Mouse (Mus musculus): Measurements from ENCODE around the gene Ube4a. TPM values are rescaled to one million over a fixed set of nuclear protein-coding genes. Genes with fewer than 3 reads are reported as not detected.

Ube4a gene
- 36.6 and 40.7 TPM in 2 replicates for polyA plus RNA-seq (2012; ENCODE audit: insufficient read depth, insufficient read length, missing spikeins)

DNA sequence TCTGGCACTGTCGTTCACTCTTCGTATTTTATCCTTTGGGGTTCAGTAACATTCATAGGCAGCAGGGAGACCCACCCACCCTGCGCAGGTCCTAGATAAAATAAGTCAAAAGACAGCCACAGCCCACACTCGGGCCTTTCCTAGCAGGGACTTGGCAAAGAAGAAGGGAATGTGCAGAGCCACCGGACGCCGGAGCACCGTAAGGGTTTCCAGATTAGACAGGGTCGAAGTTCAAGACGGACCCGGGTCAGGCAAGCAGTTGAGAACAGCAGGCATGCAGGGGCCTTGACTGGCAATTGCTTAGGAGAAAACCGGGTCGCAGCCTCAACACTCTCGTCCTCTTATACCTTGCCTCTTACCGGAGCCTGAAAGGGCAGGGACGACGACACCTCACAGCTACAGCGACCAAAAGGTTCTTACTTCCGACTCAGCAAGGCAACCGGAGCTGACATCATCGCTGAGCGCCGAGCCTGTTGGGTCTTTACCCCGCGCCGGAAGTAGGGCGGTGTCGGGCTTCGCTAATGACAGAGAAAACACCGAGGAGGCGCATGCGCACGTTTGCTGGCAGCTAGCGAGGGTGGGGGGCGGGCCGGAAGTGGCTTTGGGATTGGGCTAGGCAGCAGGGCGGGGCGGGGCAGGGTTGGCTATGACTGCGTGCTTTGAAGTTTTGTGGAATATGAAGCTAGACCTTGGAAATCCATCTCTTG is at the start of gene Ube4a:
TSS of gene Ube4a (minus strand) at position 475 of the 707 bp plus-strand sequence.
- Histone ChIP-seq H3K4me1 (ENCODE audit: control insufficient read depth, insufficient read depth, insufficient read length, low read length) (0 out of 2 replicates have a peak, but pooled peaks cover 2% of the 10 kb centered on the region), H3K4me3 (ENCODE audit: insufficient read depth, low read depth, low read length) (peak within 1 kb of the TSS; percentile 85), H3K27ac (replicated peaks; ENCODE audit: low read depth, low read length) (peak within 1 kb of the TSS; percentile 71)

DNA sequence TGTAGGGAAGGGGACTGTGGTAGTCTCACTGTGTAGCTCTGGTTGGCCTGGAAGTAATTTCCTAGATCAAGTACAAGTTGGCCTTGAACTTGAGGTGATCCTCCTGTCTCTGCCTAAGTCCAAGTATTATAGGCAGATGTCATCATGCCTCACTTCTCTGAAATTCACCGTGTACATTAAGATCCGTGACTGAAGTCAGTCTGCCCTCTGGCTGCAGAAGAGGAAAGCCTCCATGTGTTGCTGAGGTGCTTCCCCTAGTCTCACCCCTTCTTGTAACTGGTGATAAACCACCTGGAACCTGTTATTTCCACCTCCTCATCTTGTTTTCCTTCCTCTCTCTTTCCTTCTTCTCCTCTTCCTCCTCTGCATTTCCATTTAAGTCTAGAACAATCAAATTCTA is 49.5 kb upstream of the Ube4a start:
- Histone ChIP-seq H3K4me3 (ENCODE audit: insufficient read depth, low read depth, low read length) (no peak overlapping the region), H3K4me1 (ENCODE audit: control insufficient read depth, insufficient read depth, insufficient read length, low read length) (no peaks in the 10 kb centered on the region), H3K27ac (replicated peaks; ENCODE audit: low read depth, low read length) (no peak overlapping the region)

DNA sequence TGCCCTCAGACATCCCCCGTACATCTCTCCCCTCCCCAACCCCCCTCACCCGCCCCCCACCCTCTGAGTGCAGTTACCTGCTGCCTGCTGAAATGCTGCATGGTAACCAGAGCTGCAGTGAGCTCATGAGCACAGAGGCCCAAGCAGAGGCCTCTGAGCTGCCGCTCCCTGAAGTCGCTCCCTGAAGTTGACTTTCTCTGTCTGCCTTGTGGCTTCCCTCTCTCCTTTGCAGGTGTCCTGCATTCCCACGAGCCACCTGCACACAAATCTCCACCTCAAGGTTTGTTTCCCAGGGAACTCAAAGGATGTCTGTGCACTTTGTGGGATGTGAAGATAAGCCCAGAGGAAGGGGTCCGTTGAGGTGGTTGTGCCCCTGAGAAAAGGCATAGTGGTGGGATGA is 45.9 kb upstream of the Ube4a start:
- no peak overlapping the region for H3K4me3 ChIP-seq (ENCODE audit: insufficient read depth, low read depth, low read length)
- H3K27ac ChIP-seq (replicated peaks; ENCODE audit: low read depth, low read length): no peak overlapping the region
- H3K4me1 ChIP-seq (ENCODE audit: control insufficient read depth, insufficient read depth, insufficient read length, low read length): no peaks in the 10 kb centered on the region

DNA sequence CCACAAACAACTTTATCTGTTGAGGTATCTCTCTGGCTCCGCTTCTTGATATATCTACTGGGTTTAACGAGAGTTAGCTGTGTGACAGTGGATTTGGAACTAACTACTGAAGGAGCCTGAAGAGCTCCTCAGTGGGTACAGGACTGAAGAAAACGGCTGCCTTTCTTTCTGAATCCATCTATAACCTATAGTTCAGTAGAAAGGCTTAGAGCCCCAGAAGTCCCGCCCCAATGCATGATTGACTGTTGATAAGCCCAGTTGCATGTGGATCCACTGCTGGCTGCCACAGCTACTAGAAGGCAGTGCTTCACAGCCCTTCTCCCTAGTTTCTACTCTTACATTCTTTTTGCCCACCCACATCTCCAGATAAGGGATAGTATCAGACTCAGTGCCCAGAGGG is 45.1 kb upstream of the Ube4a start:
- Histone ChIP-seq H3K4me1 (ENCODE audit: control insufficient read depth, insufficient read depth, insufficient read length, low read length) (no peaks in the 10 kb centered on the region), H3K27ac (replicated peaks; ENCODE audit: low read depth, low read length) (no peak overlapping the region), H3K4me3 (ENCODE audit: insufficient read depth, low read depth, low read length) (no peak overlapping the region)

DNA sequence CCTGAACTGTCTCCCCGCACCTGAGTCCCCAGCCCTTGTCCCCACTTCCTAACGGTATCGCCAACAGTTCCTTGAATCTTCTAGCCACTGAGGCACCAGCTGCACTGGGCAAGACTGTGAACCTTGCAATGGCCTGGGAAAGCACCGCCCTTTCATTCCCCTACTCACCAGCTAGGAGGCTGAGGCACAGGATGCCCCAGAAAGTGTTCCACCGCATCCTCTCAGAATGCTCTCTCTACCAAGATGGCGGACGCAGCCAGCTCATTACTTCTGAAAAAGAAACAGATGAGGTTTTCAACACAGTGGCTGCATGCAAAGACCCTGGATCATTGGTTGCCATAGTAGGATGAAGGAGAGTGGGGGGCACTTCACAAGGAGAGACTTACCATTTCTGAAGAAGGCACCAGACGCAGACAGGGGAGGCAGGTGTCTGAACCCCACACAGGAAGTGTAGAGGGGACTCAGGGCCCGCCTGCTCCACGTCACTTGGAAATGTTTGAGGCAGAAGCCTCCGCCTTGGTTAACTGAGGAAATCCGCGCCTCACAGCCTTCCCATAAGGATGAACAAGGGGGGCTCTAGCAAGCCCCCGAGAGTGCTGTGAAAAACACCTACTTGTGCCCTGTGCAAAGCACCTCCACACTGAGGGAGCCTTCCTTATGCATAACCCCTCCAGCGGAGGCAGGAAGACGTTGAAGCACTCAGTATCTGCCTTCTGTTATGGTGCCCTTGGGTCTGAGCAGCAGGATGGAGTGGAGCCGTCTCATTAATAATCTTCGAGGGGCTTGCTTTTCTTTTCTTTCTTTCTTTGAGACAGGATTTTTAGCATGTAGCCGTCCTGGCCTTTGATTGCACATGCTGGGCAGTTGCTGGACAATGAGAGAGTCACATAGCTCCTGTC is 44.0 kb upstream of the Ube4a start, which contains the start of gene Cd3e:
TSS of gene Cd3e (minus strand) at position 448 of the 899 bp plus-strand sequence.
- no peak within 1 kb of the TSS for H3K4me3 ChIP-seq (ENCODE audit: insufficient read depth, low read depth, low read length)
- no peak within 1 kb of the TSS for H3K27ac ChIP-seq (replicated peaks; ENCODE audit: low read depth, low read length)
- H3K4me1 ChIP-seq (ENCODE audit: control insufficient read depth, insufficient read depth, insufficient read length, low read length): no peaks in the 10 kb centered on the region

DNA sequence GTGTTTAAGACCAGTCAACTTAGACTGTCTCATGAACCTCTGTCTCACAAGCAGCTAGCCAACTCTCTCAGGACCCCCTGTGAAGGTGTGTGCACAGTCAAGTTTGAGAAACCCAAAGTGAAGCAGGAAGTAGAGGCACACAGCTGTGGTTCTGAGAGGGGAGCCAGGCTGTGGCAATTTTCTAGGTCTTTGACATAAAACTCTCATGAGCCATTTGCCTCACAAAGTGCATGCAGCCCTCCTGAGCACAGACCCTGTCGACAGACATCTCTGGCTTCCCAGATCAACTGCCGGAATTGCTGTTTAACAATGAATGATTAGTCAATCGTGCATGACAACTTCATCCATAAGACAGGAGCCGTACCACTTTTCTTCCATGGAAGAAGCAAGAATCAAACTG is 42.9 kb upstream of the Ube4a start:
- Histone ChIP-seq H3K4me3 (ENCODE audit: insufficient read depth, low read depth, low read length) (no peak overlapping the region), H3K27ac (replicated peaks; ENCODE audit: low read depth, low read length) (no peak overlapping the region)

DNA sequence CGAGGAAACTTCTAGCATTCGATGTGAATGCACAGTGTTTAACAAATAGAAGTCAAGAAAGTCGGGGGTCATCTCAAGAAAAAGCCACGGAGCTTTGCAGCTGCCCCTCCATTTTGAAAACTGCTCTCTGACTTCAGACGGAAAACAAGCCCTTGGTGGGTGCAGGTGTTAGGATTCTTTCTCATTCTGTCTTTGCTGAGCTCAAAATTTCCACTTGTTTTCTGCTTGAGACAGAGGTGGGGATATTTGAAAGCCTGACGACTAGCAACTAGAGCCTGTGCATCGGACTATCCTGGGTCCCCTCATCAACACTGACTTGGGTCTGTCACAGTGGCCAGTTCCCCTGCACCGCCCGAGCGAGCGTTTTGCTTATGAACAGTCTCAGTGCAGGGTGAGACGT is 42.0 kb upstream of the Ube4a start:
- H3K27ac ChIP-seq (replicated peaks; ENCODE audit: low read depth, low read length): no peak overlapping the region
- H3K4me3 ChIP-seq (ENCODE audit: insufficient read depth, low read depth, low read length): no peak overlapping the region
- no peaks in the 10 kb centered on the region for H3K4me1 ChIP-seq (ENCODE audit: control insufficient read depth, insufficient read depth, insufficient read length, low read length)

More for the DNA sequence above, 42.9 kb upstream of the Ube4a start:
- no peaks in the 10 kb centered on the region for H3K4me1 ChIP-seq (ENCODE audit: control insufficient read depth, insufficient read depth, insufficient read length, low read length)

DNA sequence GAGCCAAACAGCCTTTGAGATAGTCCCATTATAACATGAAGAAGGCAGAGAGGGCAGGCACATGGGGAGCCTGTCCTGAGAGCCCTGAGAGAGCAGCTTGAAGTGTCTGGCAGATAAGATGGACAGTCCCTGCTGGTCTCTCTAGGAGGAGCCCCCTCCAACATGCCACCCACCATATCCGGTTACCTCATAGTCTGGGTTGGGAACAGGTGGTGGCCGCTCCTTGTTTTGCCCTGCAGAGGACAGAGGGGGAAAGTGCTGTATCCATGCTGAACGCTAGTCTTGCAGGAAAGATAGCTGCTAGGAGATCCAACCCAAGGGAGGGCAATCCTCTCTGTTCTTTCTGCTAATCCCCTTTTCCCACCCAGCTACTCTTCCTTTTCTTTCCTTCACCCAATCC is 34.8 kb upstream of the Ube4a start:
- Histone ChIP-seq H3K4me3 (ENCODE audit: insufficient read depth, low read depth, low read length) (no peak overlapping the region), H3K4me1 (ENCODE audit: control insufficient read depth, insufficient read depth, insufficient read length, low read length) (no peaks in the 10 kb centered on the region), H3K27ac (replicated peaks; ENCODE audit: low read depth, low read length) (no peak overlapping the region)

DNA sequence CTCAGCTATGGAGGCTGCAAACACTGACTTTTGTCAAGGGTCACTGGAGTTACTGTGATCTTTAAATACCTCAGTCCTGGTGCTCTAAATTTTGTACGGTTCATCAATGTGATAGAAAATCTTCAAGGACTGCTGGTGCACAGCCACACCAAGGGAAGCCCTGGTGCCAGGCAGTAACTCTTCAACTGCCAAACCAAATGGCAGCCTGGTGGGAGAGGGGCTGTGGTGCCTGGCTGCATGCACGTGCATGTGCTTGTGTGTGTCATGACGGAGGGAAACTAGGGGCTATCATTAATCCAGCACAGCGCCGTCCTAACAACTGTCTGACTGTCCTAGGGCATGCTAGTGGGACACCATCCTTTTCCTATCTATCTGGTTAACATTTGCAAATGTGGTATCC is 34.4 kb upstream of the Ube4a start:
- Histone ChIP-seq H3K4me1 (ENCODE audit: control insufficient read depth, insufficient read depth, insufficient read length, low read length) (no peaks in the 10 kb centered on the region), H3K4me3 (ENCODE audit: insufficient read depth, low read depth, low read length) (no peak overlapping the region), H3K27ac (replicated peaks; ENCODE audit: low read depth, low read length) (no peak overlapping the region)

DNA sequence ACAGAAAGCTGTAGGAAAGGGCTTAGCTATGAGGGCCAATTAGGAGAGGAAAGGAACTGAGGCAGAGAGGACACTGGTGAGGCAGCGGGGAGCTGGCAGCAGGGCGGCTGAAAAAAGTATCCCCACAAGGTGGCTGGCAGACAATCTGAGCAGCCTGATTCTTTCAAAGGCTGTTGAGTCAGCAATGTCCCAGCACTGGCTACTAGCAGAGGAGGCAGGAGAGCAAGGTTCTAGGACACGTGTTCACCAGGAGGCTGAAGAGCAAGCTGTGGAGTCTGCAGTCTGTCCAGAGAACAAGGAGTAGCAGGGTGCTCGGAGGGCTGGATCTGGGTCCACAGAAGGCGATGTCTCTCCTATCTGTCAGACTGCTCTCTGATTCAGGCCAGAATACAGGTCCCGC is 33.8 kb upstream of the Ube4a start:
- Histone ChIP-seq H3K4me3 (ENCODE audit: insufficient read depth, low read depth, low read length) (no peak overlapping the region), H3K27ac (replicated peaks; ENCODE audit: low read depth, low read length) (no peak overlapping the region), H3K4me1 (ENCODE audit: control insufficient read depth, insufficient read depth, insufficient read length, low read length) (no peaks in the 10 kb centered on the region)

DNA sequence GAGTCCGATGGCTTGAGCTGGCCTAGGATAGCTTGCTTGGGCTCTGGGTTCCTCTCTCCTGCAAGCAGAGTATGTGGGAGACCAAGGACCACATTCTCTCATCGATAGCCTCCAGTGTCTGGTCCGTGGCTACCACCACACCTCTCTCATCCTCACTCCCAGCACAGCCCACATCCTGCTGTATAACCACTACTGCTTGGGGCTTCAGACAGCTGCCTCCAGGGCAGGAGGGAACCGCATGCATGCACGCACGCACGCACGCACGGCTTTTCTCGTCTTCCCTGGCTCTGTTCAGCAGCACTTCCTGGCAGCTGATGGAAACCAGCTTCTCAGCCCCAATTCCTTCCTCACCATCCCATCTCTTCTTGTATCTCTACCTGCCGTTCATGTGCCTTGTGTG is 32.7 kb upstream of the Ube4a start:
- H3K4me3 ChIP-seq (ENCODE audit: insufficient read depth, low read depth, low read length): no peak overlapping the region
- H3K27ac ChIP-seq (replicated peaks; ENCODE audit: low read depth, low read length): no peak overlapping the region
- H3K4me1 ChIP-seq (ENCODE audit: control insufficient read depth, insufficient read depth, insufficient read length, low read length): no peaks in the 10 kb centered on the region

DNA sequence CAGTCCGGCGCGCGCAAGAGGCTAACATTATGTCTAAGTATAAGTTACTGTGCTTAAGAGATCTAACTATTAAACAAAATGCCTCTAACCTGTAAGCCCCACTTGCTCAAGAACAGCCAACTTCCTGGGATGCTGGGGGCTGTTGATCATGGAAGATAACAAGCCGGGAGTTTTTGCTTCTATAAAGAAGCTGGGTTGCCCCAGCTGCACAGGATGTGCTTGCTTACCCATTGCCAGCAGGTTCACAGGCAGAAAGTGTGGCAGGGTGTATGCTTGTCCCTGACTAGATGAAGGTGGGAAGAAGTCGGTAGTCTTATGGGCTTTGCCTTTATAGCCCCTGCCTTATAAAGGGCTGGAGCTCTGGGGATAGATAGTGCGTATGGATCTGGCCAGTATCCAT is 31.2 kb upstream of the Ube4a start:
- Histone ChIP-seq H3K27ac (replicated peaks; ENCODE audit: low read depth, low read length) (no peak overlapping the region), H3K4me3 (ENCODE audit: insufficient read depth, low read depth, low read length) (no peak overlapping the region), H3K4me1 (ENCODE audit: control insufficient read depth, insufficient read depth, insufficient read length, low read length) (no peaks in the 10 kb centered on the region)

DNA sequence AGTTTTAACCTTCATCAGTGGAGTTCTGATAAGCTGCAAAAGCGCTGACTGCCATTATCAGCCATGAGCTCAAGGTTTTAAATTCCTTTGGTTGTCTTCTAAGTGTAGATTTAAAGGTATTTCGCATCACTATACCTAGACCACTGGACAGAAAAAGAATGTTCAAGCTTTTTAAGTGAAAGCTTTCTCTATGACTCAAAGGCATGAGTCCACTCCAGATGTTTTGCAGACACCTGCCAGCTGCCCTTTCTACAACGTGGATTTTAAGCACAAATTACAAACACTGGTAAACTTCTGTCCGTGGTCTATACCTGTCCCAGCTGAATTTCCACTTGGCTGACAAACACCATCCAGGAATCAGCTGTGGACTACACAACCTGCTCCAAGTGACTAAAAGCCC is 29.6 kb upstream of the Ube4a start:
- no peaks in the 10 kb centered on the region for H3K4me1 ChIP-seq (ENCODE audit: control insufficient read depth, insufficient read depth, insufficient read length, low read length)
- H3K4me3 ChIP-seq (ENCODE audit: insufficient read depth, low read depth, low read length): no peak overlapping the region
- no peak overlapping the region for H3K27ac ChIP-seq (replicated peaks; ENCODE audit: low read depth, low read length)

DNA sequence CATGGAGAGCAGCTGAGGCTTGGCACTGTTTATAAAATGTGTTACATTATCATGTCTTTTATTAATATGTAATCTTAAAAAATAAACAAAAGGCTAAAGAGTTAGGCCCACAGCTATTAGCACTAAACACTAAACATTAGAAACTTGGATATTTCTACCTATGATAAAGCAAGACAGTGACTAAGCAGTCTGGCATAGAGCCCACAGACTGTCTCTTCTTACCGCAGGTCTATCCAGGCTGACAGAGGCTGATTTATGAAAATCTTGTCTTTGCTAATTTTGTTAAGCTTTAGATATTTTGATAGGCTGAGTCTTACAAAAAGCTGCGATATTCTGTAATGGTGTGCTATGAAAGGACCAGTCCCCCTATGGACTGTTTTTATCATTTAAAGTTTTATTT is 27.9 kb upstream of the Ube4a start:
- H3K27ac ChIP-seq (replicated peaks; ENCODE audit: low read depth, low read length): no peak overlapping the region
- no peaks in the 10 kb centered on the region for H3K4me1 ChIP-seq (ENCODE audit: control insufficient read depth, insufficient read depth, insufficient read length, low read length)
- no peak overlapping the region for H3K4me3 ChIP-seq (ENCODE audit: insufficient read depth, low read depth, low read length)

DNA sequence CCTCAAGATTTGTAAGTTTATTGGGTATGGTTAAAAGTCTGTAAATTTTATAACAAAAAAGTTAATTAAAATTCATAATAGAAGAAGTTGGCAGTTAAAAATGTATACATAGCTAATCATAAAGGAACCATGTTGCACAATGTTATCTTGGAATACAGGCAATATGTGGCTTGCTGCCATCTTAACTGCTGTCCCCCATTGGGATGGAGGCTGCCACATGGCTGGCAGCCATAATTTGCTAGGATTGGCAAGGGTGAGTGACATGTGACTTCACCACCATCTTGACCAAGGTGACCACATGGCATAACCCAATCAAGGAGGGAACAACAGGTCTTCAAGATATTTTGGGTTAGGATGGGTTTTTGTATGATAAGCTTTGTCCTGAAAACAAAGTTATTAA is 26.9 kb upstream of the Ube4a start:
- Histone ChIP-seq H3K4me1 (ENCODE audit: control insufficient read depth, insufficient read depth, insufficient read length, low read length) (no peaks in the 10 kb centered on the region), H3K27ac (replicated peaks; ENCODE audit: low read depth, low read length) (no peak overlapping the region), H3K4me3 (ENCODE audit: insufficient read depth, low read depth, low read length) (no peak overlapping the region)

DNA sequence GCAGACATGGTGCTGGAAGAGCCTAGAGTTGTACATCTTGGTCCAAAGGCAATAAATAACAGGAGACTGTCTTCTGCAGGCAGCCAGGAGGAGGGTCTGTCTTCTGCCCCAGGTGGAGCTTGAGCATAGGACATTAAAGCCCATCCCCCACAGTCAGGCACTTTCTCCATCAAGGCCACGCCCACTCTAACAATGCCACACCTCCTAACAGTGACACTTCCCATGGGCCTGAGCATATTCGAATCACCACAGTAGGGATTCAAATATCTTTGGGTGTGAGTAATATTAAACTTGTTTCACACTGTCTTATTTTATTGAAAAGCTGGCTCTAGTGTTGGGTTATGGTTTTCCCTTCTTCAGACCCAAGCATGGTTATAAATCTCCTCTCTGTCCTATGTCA is 26.4 kb upstream of the Ube4a start:
- Histone ChIP-seq H3K27ac (replicated peaks; ENCODE audit: low read depth, low read length) (no peak overlapping the region), H3K4me1 (ENCODE audit: control insufficient read depth, insufficient read depth, insufficient read length, low read length) (no peaks in the 10 kb centered on the region), H3K4me3 (ENCODE audit: insufficient read depth, low read depth, low read length) (no peak overlapping the region)
